Mouse (Mus musculus) mouse embryonic stem cell (cell line): ENCODE data around the gene Dock8.

Experiments
- in situ Hi-C, 2 experiments: fragments of 300-500 bp; cut with MboI; formaldehyde crosslinking; loops; 1 replicate in 1 of 2; 3 replicates in 1 of 2; pipeline ENCODE4 v1.14.3; 2019 to 2020; ENCODE audit warnings: low sequenced_read_pairs in 2 of 2, low pct_unique_long_range_greater_than_20kb in 1 of 2, mixed read lengths in 1 of 2; ENCODE audit not compliant: unreplicated experiment in 1 of 2

Dock8 gene

GRCm38 (mm10) chr19:25203077-25203476, 203.7 kb downstream of the Dock8 start:
- in situ Hi-C loops: no loop called here

- in situ Hi-C loops: no loop called here
These were observed 207.6 kb downstream of the Dock8 start for GRCm38 (mm10) chr19:25206969-25207368.

- in situ Hi-C loops: no loop called here
These were observed 208.5 kb downstream of the Dock8 start for GRCm38 (mm10) chr19:25207731-25208361.

DNA sequence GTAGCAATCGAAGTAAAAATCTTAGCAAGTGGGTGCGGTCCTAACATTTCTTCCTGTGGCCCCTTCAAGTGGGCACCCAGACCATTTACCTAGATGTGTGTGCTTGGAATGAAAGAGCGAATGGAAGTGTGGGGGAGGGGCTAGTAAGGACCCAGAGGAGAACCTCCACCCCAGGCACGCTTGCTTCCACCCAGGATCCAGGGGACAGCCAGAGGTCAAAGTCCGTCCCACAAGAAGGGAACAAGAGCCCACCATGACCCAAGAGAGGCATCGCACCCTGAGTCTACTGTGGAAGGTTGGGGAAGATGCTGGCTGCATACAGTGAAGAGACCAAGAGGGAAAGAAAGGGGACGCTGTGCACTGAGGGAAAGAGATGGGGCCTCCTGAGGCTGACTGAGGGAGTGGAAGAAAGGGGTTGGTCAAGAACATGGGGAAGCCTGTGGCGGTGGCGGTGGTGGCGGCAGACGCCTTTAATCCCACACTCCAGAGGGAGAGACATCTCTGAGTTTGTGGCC, 209.3 kb downstream of the Dock8 start:
- in situ Hi-C loops: no loop called here

- in situ Hi-C loops: no loop called here
These were observed 221.3 kb downstream of the Dock8 start for GRCm38 (mm10) chr19:25220611-25221010.

DNA sequence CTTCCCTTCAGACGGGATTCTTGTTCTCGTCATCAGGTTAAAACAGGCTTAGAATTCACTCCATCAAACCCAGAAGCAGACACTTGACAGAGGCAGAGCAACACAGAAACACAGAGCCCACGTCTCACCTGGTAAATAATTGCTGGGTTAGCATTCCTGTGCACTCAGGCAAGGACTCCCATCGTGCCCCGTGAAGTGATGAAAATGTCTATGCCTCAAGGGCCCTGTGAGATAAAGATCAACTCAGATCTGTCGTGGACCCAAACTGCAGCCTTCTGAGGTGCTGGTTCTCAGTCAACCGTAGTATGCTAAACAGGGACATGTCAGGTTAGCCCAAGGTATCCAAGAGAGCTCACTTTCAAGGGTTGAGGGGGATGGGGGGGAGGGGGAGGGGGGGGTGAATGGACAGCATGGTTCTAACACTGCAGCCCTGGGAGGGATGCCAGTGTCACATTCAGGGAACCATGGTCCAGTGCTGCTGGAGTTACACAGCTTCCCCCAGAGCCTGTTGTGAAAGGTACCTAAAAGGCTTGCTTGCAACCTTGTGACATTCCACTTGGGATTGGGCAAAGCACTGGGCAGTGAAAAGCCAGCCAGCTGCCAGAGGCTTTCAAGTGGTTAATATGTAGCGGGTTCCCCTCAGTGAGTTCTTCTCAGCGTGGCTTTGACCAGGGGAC, 222.8 kb downstream of the Dock8 start:
- in situ Hi-C loops: no loop called here

DNA sequence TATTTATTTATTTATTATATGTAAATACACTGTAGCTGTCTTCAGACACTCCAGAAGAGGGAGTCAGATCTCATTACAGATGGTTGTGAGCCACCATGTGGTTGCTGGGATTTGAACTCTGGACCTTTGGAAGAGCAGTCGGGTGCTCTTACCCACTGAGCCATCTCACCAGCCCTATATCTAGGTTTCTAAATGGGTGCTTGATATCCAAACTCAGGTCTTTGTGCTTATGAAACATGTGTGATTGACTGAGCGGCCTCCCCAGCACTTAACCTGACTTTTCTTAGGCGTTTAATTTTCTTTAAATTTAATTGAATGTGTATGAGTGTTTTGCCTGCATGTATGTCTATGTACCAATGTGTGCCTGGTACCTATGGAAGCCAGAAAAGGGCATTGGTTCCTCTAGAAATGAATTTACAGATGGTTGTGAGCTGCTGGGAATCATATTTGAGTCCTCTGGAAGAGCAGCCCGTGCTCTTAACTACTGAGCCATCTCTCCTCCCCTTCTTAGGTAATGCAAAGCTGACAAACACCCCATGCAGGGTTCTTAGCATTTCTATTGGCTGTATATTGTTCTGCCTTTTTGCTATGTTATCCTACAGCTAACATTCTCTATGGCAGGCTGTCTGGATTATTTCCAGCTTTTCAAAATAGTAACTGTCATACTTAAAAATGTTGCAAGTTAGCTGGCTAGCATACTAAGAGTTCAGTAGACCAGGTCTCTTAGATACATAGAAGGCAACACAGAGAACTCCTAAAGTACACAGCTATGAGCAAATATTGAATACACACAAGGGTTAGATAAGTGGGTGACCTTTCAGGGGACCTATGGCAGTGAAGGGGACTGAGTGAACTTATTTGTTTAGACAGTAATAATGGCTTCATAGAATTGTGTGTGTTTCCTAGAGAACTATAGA, 231.0 kb downstream of the Dock8 start:
- in situ Hi-C loops: no loop called here

DNA sequence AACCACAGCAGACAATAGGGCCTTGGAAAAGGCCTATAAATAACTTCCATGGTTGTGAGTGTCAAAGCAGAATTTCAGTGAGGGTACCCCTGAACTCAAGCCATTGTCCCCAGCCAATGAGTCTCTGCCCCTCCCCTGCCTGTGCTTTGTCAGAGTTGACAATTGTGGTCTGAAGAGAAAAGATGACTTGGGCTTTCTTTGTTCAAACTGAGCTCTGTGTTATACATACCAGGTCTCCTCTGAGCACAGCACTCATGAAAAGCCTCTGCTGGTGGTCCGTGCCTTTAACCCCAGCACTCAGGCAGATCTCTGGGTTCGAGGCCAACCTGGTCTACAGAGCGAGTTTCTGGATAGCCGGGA, 231.6 kb downstream of the Dock8 start:
- in situ Hi-C loops: no loop called here

GRCm38 (mm10) chr19:25232032-25232431, 232.7 kb downstream of the Dock8 start:
- in situ Hi-C loops: no loop called here

DNA sequence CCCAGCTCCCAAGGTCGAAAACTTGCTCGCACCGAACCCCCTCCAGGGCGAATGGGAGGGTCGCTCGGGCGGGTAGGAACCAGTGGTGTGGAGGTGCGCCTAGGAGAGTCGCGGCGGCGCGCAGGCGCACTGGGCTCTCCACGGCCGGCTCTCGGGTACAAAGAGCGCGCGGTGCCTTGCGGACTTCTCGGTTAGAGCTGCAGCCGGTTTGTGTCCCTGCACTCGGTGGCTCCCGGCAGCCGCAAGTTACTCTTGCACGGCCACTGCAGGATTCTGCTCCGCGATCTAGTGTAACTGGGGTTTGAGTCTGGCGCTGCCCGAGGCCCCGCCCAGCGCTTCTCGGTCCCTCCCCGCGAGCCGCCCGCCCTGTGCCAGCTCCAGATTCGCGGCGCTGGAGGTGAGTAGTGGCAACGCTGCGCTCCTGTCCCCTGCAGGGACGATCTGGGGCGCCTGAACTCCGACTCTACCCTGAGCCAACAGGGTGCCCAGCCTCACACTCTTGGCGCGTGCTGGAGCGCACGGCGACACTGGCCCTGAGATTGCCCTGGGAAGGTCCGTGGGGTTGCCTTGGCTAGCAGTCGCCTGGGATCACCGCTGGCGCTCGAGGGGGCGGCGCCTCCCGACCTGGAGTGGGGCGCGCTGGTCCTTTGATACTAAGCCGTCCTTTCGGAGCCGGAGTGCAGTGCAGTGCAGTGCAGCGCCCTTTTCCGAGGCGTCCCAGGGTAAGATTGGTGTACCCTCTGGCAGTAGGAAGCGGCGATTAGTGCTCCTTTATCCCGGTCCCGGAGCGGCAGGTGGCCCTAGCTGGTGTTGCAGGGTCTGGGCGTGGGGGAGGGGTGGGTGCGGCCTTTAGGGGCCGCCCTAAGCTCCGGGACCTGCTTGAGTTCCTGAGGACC, 237.5 kb downstream of the Dock8 start, which contains the start of gene Kank1:
Gene Kank1, plus strand, starts transcription at position 380 of the 896 bp plus-strand sequence.
- in situ Hi-C loops: no loop called here

DNA sequence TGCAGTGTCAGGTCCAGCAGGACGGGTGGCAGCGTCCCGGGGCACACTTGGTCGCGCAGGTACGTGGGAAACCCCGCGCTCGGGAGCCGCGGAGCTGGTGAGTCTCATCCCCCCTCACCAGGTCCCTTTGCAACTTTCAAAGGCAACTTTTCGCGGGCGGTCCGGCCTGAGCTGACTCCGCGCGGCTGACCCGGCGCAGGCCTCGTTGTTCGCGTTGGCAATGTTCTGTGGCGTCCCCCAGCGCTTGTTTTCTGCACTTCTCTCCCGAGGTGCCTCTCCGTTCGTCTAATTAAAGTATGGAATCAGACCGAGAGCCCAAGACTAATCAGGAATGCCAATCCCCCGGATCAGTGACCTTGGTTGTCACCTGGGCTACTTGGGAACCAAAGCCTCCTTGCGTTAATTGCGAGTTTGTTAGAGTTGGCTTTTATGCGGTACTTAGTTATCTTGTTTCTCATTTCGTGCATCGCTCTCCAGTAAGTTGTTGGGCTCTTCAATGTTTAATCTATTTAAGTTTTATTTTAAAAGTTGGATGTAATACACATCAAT, 238.2 kb downstream of the Dock8 start:
- in situ Hi-C loops: no loop called here

DNA sequence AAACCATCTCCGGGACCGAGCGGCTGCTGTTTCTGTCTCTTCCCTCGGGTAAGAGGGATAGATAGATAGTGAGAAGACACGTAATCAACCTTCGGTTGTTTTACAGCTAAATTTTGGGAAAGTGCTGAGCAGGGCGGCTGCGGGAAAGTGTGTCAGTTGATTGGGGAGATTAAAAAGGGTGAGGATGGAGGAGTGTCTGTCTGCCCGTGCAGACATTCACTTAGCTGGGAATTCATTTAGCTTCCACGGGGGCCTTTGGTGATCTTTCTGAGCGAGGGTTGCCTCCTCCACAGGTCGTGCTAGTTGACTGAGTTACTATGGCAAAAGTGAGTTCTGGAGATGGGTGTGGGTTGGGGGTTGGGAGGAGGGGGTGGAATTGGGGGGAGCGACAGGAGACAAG, 238.8 kb downstream of the Dock8 start:
- in situ Hi-C loops: no loop called here

DNA sequence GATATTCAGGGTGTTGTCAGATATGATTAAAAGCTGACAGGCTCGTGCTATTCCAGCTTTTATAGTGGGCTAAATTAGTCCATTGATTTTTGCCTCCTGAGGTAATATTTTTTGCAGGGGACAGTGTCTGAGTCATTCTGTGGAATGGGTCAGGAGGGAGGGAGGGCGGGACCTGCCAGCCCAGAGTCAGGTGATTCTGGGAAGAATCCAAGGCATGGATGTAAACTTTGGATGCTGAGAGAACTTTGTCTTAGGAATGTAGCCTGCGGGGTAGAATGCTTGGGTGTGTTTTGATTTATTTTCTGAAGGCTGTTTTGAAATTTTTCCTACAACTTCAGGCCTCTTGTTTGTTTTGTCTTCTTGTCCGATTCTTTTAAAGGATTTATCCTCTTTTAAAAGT, 244.2 kb downstream of the Dock8 start:
- in situ Hi-C loops: no loop called here

- in situ Hi-C loops: no loop called here
These were observed 246.7 kb downstream of the Dock8 start for GRCm38 (mm10) chr19:25246062-25246461.

DNA sequence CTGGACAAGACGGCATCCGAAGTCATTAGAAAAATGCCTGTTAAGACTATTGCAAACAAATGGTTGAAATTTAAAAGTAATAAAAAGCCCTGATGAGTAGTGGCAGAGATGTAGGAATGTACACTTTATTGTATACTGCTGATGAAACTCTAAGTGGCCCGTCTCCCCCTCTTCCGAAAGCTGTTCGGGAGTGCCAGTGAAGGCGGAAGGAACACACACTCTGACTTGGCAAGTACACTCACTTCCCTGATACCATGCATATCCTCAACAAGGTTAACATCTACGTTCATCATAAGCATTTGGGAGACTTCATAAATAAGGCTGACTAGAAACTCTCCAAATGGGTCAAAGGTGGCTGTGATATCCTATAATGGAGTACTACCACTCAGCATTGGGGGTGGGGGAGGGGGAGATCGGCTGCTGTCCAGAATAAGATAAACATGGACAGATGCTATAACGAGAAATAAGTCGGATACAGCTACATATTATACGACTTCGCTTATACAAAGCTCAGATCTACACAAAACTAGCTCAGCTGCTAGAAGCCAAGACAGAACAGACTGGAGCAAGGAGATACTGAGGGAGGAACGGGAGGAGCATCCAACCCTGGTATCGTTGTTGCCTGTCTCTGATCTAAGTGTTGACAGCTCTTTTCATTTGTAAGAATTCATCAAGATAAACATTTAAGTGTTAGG, 248.7 kb downstream of the Dock8 start:
- in situ Hi-C loops: no loop called here

GRCm38 (mm10) chr19:25249230-25249629, 249.9 kb downstream of the Dock8 start:
- in situ Hi-C loops: no loop called here

DNA sequence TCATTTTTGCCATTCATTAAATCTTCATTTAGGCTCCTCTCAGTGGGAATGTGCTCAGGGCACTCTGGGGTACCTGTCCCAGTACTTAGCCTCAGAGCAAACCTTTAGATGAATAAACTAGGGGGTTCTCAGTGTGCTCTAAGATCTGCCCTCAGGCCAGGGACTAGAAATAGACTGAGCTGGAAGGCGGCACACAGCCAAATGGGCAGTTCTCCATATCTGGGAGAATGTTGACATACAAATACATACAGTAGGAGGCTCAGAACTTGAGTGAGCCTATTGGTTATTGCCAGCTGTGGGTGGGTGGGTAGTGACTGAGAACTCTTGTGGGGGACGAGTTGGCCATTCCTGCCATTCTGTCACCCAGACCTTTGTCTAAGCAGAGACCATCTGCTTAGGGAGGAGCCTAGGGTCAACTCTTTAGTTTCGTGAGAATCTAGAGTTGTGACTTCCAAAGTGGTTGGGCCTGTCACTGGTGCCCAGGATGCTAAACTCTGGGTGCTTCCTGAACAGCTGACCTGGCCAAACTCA, 252.3 kb downstream of the Dock8 start:
- in situ Hi-C loops: no loop called here
